Mouse (Mus musculus): Measurements from ENCODE around the gene Eif4e1b.

DNA sequence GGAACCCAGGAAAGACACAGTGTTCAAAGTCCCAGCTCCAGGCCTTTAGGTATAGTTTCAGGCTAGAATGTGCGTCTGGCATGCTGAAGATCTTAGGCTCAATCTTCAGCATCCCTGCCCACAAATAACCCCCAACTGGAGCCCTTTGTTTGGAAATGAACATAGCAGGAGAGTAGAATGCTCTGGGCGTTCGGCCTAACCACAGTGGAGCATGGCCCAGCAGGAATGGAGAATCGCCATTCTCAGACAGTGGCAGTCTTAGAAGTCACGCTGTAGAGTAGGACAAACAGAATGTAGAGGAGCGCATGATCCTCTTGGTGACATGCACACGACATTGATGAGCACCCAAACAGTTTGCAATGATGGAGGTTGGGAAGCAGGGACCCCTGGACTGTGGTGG, 22.9 kb upstream of the Eif4e1b start:
- no peak for TF ChIP-seq CTCF (IDR thresholded peaks at IDR 0.05; ENCODE audit: low read depth)
- TF ChIP-seq EP300 (IDR thresholded peaks at IDR 0.05; ENCODE audit: low read depth), result no peak

Data from liver, postnatal 0 days (tissue).